In the genomic region with DNA sequence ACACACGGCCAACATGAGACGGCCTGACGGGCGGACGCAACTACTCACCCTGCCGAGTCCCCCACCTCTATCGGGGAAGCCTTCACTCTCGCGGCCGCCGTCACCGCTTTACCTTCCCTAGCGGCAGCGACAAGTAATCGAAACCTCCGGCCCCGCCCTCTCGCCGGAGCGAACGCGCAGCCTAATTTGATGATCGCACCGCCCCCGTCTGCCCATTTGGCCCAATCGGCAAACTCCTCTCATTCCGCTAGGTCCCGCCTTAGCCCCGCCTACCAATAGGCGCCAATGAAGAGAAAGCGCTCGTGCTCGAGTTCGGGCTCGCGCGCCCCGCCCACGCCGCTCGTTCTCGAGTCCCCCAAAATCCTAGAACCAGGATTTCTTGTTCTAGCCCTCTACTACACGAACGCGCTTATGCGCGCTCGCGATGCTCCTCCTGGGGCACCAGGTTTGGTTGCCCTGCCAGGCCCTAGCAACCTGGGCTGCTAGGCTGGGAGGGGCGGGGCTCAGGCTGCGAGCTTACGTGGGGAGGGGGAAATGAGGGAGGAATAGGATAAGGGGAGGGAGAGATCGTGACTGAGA, we compare ENCODE assay signal across 8 mouse cellular contexts. TPM values are rescaled to one million over a fixed set of nuclear protein-coding genes. Genes with fewer than 3 reads are reported as not detected.
DNase-seq lines count a peak whose midpoint lies in the region; ATAC-seq and TF ChIP-seq lines count a peak whose summit lies in the region.

A gene (minus strand): TSS at position 162 of the 579 bp plus-strand sequence.

- DNase-seq in Patski (ENCODE audit: low read depth, low spot score), result peak; percentile 69
- peak; percentile 95 to 97 for DNase-seq in cerebellum, postnatal 14 days
- peak; percentile 81 to 91 for DNase-seq in frontal cortex, postnatal 25 days (ENCODE audit: low spot score in 2 of 2)
- peak; percentile 93 for DNase-seq in hindbrain, embryonic 14.5 days (ENCODE audit: low spot score)
- peak; percentile 93 to 94 for DNase-seq in layer of hippocampus, postnatal 36 days
- peak; percentile 98 for DNase-seq in lung, postnatal 36 days
- DNase-seq in retina, postnatal 1 day, result peak; percentile 97
- DNase-seq in urinary bladder, adult 18-20 months (ENCODE audit: low spot score in 2 of 2), result peak; percentile 84 to 89

- H3K27ac ChIP-seq in hindbrain, embryonic 14.5 days, result peak within 1 kb of the TSS; percentile 91

- in situ Hi-C loops in Patski (cut with MboI; ENCODE audit: low pct_unique_long_range_greater_than_20kb), result no loop called here

- no peaks in the 10 kb centered on the region for H3K36me3 ChIP-seq in hindbrain, embryonic 14.5 days (replicated peaks; ENCODE audit: control insufficient read depth, insufficient read depth)

- peaks cover 11% of the 10 kb centered on the region; the same call in 1 of the 2 replicates for H3K4me1 ChIP-seq in hindbrain, embryonic 14.5 days (replicated peaks; ENCODE audit: control insufficient read depth, insufficient read depth, low read length)

- no peaks in the 10 kb centered on the region for H3K9me3 ChIP-seq in hindbrain, embryonic 14.5 days (ENCODE audit: control insufficient read depth, low read length)

- peak within 1 kb of the TSS; percentile 63 for H3K4me3 ChIP-seq in hindbrain, embryonic 14.5 days (replicated peaks; ENCODE audit: low read length)

- POLR2A ChIA-PET in Patski (lab: Charles Lee), result interaction anchor here (0.6 kb wide), 1 partner anchor 49 kb away, joined by 3 read pairs; no protein-coding TSS in a partner anchor

- peak within 1 kb of the TSS; percentile 56 for H3K4me2 ChIP-seq in hindbrain, embryonic 14.5 days (replicated peaks)

- peak within 1 kb of the TSS; percentile 65 for H3K9ac ChIP-seq in hindbrain, embryonic 14.5 days

- H3K27me3 ChIP-seq in Patski, result peaks cover 23% of the 10 kb centered on the region
- H3K27me3 ChIP-seq in hindbrain, embryonic 14.5 days (ENCODE audit: control insufficient read depth, insufficient read depth, low read length), result 0 out of 2 replicates have a peak, but pooled peaks cover 15% of the 10 kb centered on the region

- ATAC-seq in Patski, result peak; percentile 93
- peak; percentile 96 for ATAC-seq in hindbrain, embryonic 14.5 days (ENCODE audit: low FRiP score)

- no peak for TF ChIP-seq CTCF in Patski (IDR thresholded peaks at IDR 0.05)

- CTCF ChIA-PET in Patski (lab: Charles Lee), result interaction anchor here (1.4 kb wide), 1 partner anchor 39 kb away, joined by 3 read pairs; no protein-coding TSS in a partner anchor

- WGBS in hindbrain, embryonic 14.5 days, result 25% methylated on average over 53 of the region's 53 CpGs

RNA-seq across cellular contexts. Expression of the gene that starts here (rescaled TPM):
- 6.9 TPM for polyA plus RNA-seq in Patski (2021)
- 5.7 and 6.1 TPM in 2 replicates for polyA plus RNA-seq in hindbrain, embryonic 14.5 days (2014; fragmentation: Nextera tagmentation; extraction: Ambion mirVana)
- total RNA-seq in layer of hippocampus, postnatal 36 days (2021), result 100 to 1,000 TPM; 105 to 106 TPM

Comparison
In these comparisons a context has a peak if more than half of its experiments do, and no peak if none do; other contexts are left out.
1. Peak in every context shown above with its lines: DNase-seq, ATAC-seq, H3K4me3 ChIP-seq and H3K27ac ChIP-seq.